Mouse (Mus musculus): ENCODE data around the gene Phldb2.

DNA sequence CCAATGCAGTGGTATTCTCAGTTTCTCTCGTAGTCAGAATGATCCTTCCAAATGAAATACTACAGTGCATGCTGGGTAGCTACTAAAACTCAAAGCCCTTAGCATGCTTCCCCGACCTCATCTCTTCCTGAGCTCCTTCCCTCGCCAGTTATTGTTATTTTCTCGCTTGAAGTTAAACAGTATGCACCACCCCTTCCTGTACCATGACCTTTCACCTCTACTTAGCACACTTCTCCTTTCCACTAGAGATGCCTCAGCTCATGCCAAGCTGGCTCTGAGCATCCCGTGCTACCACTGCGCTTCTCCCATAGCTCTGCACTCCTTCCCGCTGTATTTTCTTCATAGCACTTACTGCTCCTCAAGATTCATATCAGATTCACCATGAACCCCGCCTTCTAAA is 215.5 kb downstream of the Phldb2 start:
- TF ChIP-seq CTCF (IDR thresholded peaks at IDR 0.05; ENCODE audit: low read depth) (no peak), EP300 (IDR thresholded peaks at IDR 0.05; ENCODE audit: low read depth) (no peak)

All from liver, postnatal 0 days (tissue).